Mouse (Mus musculus): ENCODE data around the gene Olfr114. TPM values are rescaled to one million over a fixed set of nuclear protein-coding genes. Genes with fewer than 3 reads are reported as not detected.

Gene Olfr114
- total RNA-seq (2012; rRNA removed), result not detected in 2 replicates

DNA sequence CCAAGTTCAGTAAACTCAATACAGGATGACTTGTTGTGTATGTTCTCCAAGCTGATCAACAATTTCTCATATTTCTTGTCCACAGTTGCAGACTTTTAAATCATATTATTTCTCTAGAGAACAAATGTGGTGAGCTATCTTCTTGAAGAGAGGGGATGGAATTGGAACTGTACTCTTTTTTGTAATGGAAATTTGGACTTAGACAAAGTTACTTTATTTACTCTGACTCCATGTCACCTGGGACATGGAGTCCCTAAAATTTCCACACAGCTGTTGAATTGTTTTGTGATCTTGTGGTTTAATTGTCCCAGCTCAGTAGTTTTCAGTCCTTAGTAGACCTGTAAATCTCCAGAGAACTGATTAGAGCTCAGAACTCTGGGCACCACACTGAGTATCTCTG lies at the start of gene Olfr114:
Gene Olfr114 (minus strand): TSS at position 101 of the 400 bp plus-strand sequence.
- Histone ChIP-seq H3K9me3 (ENCODE audit: control insufficient read depth, insufficient read depth, low read depth, low read length) (no peaks in the 10 kb centered on the region), H3K9ac (ENCODE audit: insufficient read depth, low read depth, low read length, poor library complexity, severe bottlenecking) (no peak within 1 kb of the TSS), H3K27ac (ENCODE audit: insufficient read depth, low read depth, low read length, poor library complexity, severe bottlenecking) (no peak within 1 kb of the TSS), H3K36me3 (ENCODE audit: control insufficient read depth, insufficient read depth, low read length, poor library complexity, severe bottlenecking) (no peaks in the 10 kb centered on the region), H3K4me3 (ENCODE audit: insufficient read depth in 1 of 2, low read depth in 1 of 2, low read length in 2 of 2, poor library complexity in 1 of 2, severe bottlenecking in 1 of 2) (no peak within 1 kb of the TSS), H3K4me1 (ENCODE audit: control insufficient read depth in 2 of 2, insufficient read depth in 2 of 2, low read length in 2 of 2, poor library complexity in 1 of 2) (no peaks in the 10 kb centered on the region)
- in situ Hi-C loops (cut with MboI; ENCODE audit: low sequenced_read_pairs in 2 of 2, unreplicated experiment in 2 of 2), result no loop called here
- no peak for DNase-seq (ENCODE audit: low read depth, low spot score)
- TF ChIP-seq CHD2 (IDR thresholded peaks at IDR 0.05; ENCODE audit: low read depth, low read length) (no peak), ZC3H11A (IDR thresholded peaks at IDR 0.05; ENCODE audit: borderline replicate concordance, low read depth, low read length) (no peak), ZNF384 (IDR thresholded peaks at IDR 0.05; ENCODE audit: low read depth, low read length) (no peak), MAFK (IDR thresholded peaks at IDR 0.05; ENCODE audit: insufficient read depth, low read depth, low read length) (no peak), HCFC1 (IDR thresholded peaks at IDR 0.05; ENCODE audit: borderline replicate concordance, insufficient read depth, low read length) (no peak)

DNA sequence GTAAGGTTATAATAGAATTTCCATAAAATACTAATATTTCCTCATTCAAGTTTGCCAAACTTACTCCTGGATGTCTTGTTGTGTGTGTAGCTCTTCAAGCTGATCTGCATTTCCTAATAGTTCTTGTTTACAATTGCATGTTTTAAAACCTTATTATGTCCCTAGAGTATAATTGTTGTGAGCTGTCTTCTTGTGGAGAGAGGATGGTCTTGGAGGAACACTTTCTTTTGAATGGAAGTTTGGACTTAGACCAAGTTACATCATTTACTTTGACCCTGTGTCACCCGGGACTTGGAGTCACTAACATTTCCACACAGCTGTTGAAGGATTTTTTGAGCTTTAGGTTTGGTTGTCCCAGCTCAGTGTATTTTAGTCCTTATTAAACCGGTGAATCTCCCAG lies 34.5 kb upstream of the Olfr114 start, which contains the start of the genes Olfr115 and Olfr116:
Gene Olfr115 (minus strand): TSS at position 101 of the 400 bp plus-strand sequence.
Gene Olfr116 (minus strand): TSS at position 191 of the 400 bp plus-strand sequence.
- Histone ChIP-seq H3K9ac (ENCODE audit: insufficient read depth, low read depth, low read length, poor library complexity, severe bottlenecking) (no peak within 1 kb of the TSS), H3K4me3 (ENCODE audit: insufficient read depth in 1 of 2, low read depth in 1 of 2, low read length in 2 of 2, poor library complexity in 1 of 2, severe bottlenecking in 1 of 2) (no peak within 1 kb of the TSS), H3K9me3 (ENCODE audit: control insufficient read depth, insufficient read depth, low read depth, low read length) (no peaks in the 10 kb centered on the region), H3K27ac (ENCODE audit: insufficient read depth, low read depth, low read length, poor library complexity, severe bottlenecking) (no peak within 1 kb of the TSS), H3K36me3 (ENCODE audit: control insufficient read depth, insufficient read depth, low read length, poor library complexity, severe bottlenecking) (no peaks in the 10 kb centered on the region), H3K4me1 (ENCODE audit: control insufficient read depth in 2 of 2, insufficient read depth in 2 of 2, low read length in 2 of 2, poor library complexity in 1 of 2) (no peaks in the 10 kb centered on the region)
- in situ Hi-C loops (cut with MboI; ENCODE audit: low sequenced_read_pairs in 2 of 2, unreplicated experiment in 2 of 2), result no loop called here
- DNase-seq (ENCODE audit: low read depth, low spot score), result no peak
- TF ChIP-seq CHD2 (IDR thresholded peaks at IDR 0.05; ENCODE audit: low read depth, low read length) (no peak), MAFK (IDR thresholded peaks at IDR 0.05; ENCODE audit: insufficient read depth, low read depth, low read length) (no peak), HCFC1 (IDR thresholded peaks at IDR 0.05; ENCODE audit: borderline replicate concordance, insufficient read depth, low read length) (no peak), ZNF384 (IDR thresholded peaks at IDR 0.05; ENCODE audit: low read depth, low read length) (no peak), ZC3H11A (IDR thresholded peaks at IDR 0.05; ENCODE audit: borderline replicate concordance, low read depth, low read length) (no peak)

DNA sequence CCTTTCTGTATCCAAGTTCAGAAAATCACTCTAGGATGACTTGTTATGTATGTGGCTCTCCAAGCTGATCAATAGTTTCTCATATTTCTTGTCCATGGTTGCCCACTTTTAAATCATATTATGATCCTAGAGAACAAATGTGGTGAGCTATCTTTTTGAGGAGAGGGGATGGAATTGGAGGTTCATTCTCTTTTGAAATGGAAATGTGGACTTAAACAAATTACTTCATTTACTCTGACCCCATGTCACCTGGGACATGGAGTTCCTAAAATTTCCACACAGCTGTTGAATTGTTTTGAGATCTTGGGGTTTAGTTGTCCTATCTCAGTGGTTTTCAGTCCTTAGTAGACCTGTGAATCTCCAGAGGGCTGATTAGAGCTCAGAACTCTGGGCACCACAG lies 15.0 kb downstream of the Olfr114 start, which contains the start of gene Olfr113:
Gene Olfr113 (minus strand): TSS at position 101 of the 400 bp plus-strand sequence.
- peaks cover 2% of the 10 kb centered on the region; the same call in 1 of the 2 replicates for H3K9me3 ChIP-seq (ENCODE audit: control insufficient read depth, insufficient read depth, low read depth, low read length)
- H3K4me1 ChIP-seq (ENCODE audit: control insufficient read depth in 2 of 2, insufficient read depth in 2 of 2, low read length in 2 of 2, poor library complexity in 1 of 2), result no peaks in the 10 kb centered on the region
- TF ChIP-seq MAFK (IDR thresholded peaks at IDR 0.05; ENCODE audit: insufficient read depth, low read depth, low read length), result no peak
- TF ChIP-seq ZC3H11A (IDR thresholded peaks at IDR 0.05; ENCODE audit: borderline replicate concordance, low read depth, low read length), result no peak
- no peak for TF ChIP-seq HCFC1 (IDR thresholded peaks at IDR 0.05; ENCODE audit: borderline replicate concordance, insufficient read depth, low read length)
- no peak for TF ChIP-seq ZNF384 (IDR thresholded peaks at IDR 0.05; ENCODE audit: low read depth, low read length)
- TF ChIP-seq CHD2 (IDR thresholded peaks at IDR 0.05; ENCODE audit: low read depth, low read length), result no peak
- in situ Hi-C loops (cut with MboI; ENCODE audit: low sequenced_read_pairs in 2 of 2, unreplicated experiment in 2 of 2), result no loop called here
- H3K9ac ChIP-seq (ENCODE audit: insufficient read depth, low read depth, low read length, poor library complexity, severe bottlenecking), result no peak within 1 kb of the TSS
- H3K36me3 ChIP-seq (ENCODE audit: control insufficient read depth, insufficient read depth, low read length, poor library complexity, severe bottlenecking), result no peaks in the 10 kb centered on the region
- no peak within 1 kb of the TSS for H3K27ac ChIP-seq (ENCODE audit: insufficient read depth, low read depth, low read length, poor library complexity, severe bottlenecking)
- no peak for DNase-seq (ENCODE audit: low read depth, low spot score)
- no peak within 1 kb of the TSS for H3K4me3 ChIP-seq (ENCODE audit: insufficient read depth in 1 of 2, low read depth in 1 of 2, low read length in 2 of 2, poor library complexity in 1 of 2, severe bottlenecking in 1 of 2)

DNA sequence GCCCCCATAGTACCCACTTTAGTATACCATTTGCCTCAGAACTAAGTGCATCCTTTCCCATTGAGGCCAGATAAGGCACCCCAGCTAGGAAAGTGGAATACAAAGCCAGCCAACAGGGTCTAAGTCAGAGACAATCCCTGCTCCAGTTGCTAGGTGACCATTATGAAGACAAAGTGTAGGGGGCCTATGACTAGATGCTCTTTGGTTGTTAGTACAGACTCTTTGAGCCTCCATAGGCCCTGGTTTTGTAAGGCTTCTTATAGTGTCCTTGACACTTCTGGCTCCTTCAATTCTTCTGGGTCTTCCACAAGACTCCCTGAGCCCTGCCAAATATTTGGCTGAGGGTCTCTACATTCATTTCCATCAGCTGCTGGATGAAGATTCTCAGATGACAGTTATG lies 23.2 kb downstream of the Olfr114 start, which contains the start of gene Olfr112:
Gene Olfr112 (minus strand): TSS at position 101 of the 400 bp plus-strand sequence.
- DNase-seq (ENCODE audit: low read depth, low spot score), result no peak
- no peak for TF ChIP-seq HCFC1 (IDR thresholded peaks at IDR 0.05; ENCODE audit: borderline replicate concordance, insufficient read depth, low read length)
- no peak for TF ChIP-seq CHD2 (IDR thresholded peaks at IDR 0.05; ENCODE audit: low read depth, low read length)
- Histone ChIP-seq H3K27ac (ENCODE audit: insufficient read depth, low read depth, low read length, poor library complexity, severe bottlenecking) (no peak within 1 kb of the TSS), H3K4me3 (ENCODE audit: insufficient read depth in 1 of 2, low read depth in 1 of 2, low read length in 2 of 2, poor library complexity in 1 of 2, severe bottlenecking in 1 of 2) (no peak within 1 kb of the TSS), H3K9ac (ENCODE audit: insufficient read depth, low read depth, low read length, poor library complexity, severe bottlenecking) (no peak within 1 kb of the TSS), H3K9me3 (ENCODE audit: control insufficient read depth, insufficient read depth, low read depth, low read length) (peaks cover 4% of the 10 kb centered on the region; the same call in 1 of the 2 replicates), H3K4me1 (ENCODE audit: control insufficient read depth in 2 of 2, insufficient read depth in 2 of 2, low read length in 2 of 2, poor library complexity in 1 of 2) (no peaks in the 10 kb centered on the region), H3K36me3 (ENCODE audit: control insufficient read depth, insufficient read depth, low read length, poor library complexity, severe bottlenecking) (no peaks in the 10 kb centered on the region)
- in situ Hi-C loops (cut with MboI; ENCODE audit: low sequenced_read_pairs in 2 of 2, unreplicated experiment in 2 of 2), result no loop called here
